Mouse (Mus musculus): Measurements from ENCODE around the gene Krtap10-4. TPM values are rescaled to one million over a fixed set of nuclear protein-coding genes. Genes with fewer than 3 reads are reported as not detected.
A peak's percentile ranks its signal among the peaks of the same experiment; 100 is the strongest.
"Not testable (repeated sequence)": the region's sequence is repeated elsewhere in the genome, so short reads cannot be mapped to it uniquely, and the experiment has no call there.

The Krtap10-4 gene
- polyA plus RNA-seq, 1 experiment from 2014 or later = not detected

- Histone ChIP-seq H3K4me2 (no peak overlapping the region), H3K9me3 (no peaks in the 10 kb centered on the region), H3K27ac (no peak overlapping the region), H3K9ac (no peak overlapping the region), H3K36me3 (replicated peaks) (no peaks in the 10 kb centered on the region), H3K27me3 (no peaks in the 10 kb centered on the region), H3K4me1 (no peaks in the 10 kb centered on the region), H3K4me3 (replicated peaks) (no peak overlapping the region)
- WGBS = 97% methylated on average over 4 of the region's 4 CpGs
- ATAC-seq (ENCODE audit: low FRiP score) = no peak
Observed at GRCm38 (mm10) chr10:77818523-77818922, 8.4 kb downstream of the Krtap10-4 start.

- Histone ChIP-seq H3K4me3 (replicated peaks) (no peak overlapping the region), H3K36me3 (replicated peaks) (no peaks in the 10 kb centered on the region), H3K9ac (no peak overlapping the region), H3K27me3 (no peaks in the 10 kb centered on the region), H3K27ac (no peak overlapping the region), H3K9me3 (no peaks in the 10 kb centered on the region), H3K4me1 (no peaks in the 10 kb centered on the region), H3K4me2 (no peak overlapping the region)
- 27% methylated on average over 5 of the region's 5 CpGs for WGBS
- ATAC-seq (ENCODE audit: low FRiP score) = no peak
Observed at GRCm38 (mm10) chr10:77815514-77815913, 11.4 kb downstream of the Krtap10-4 start.

- WGBS = 59% methylated on average over 4 of the region's 4 CpGs
- H3K36me3 ChIP-seq (replicated peaks) = no peaks in the 10 kb centered on the region
- no peak within 1 kb of the TSS for H3K27ac ChIP-seq
- peaks cover 6% of the 10 kb centered on the region; the same call in 1 of the 2 replicates for H3K9me3 ChIP-seq
- no peaks in the 10 kb centered on the region for H3K27me3 ChIP-seq
- ATAC-seq (ENCODE audit: low FRiP score) = no peak
- H3K4me1 ChIP-seq = no peaks in the 10 kb centered on the region
- no peak within 1 kb of the TSS for H3K4me2 ChIP-seq
- no peak within 1 kb of the TSS for H3K4me3 ChIP-seq (replicated peaks)
- H3K9ac ChIP-seq = no peak within 1 kb of the TSS
Observed at GRCm38 (mm10) chr10:77814382-77814781, 12.5 kb downstream of the Krtap10-4 start, which contains the start of gene Gm2696. Gene Gm2696, plus strand, starts transcription at chr10:77814682.

- H3K27me3 ChIP-seq = no peaks in the 10 kb centered on the region
- H3K4me1 ChIP-seq = no peaks in the 10 kb centered on the region
- no peak for ATAC-seq (ENCODE audit: low FRiP score)
- H3K27ac ChIP-seq = no peak within 1 kb of the TSS
- no peak within 1 kb of the TSS for H3K4me3 ChIP-seq (replicated peaks)
- H3K9ac ChIP-seq = no peak within 1 kb of the TSS
- 66% methylated on average over 5 of the region's 5 CpGs for WGBS
- H3K36me3 ChIP-seq (replicated peaks) = no peaks in the 10 kb centered on the region
- H3K4me2 ChIP-seq = no peak within 1 kb of the TSS
- peaks cover 6% of the 10 kb centered on the region; the same call in 1 of the 2 replicates for H3K9me3 ChIP-seq
Observed at GRCm38 (mm10) chr10:77811743-77812142, 15.2 kb downstream of the Krtap10-4 start, which contains the start of gene Gm9507. Gene Gm9507, minus strand, starts transcription at chr10:77811843.

GRCm38 (mm10) chr10:77804095-77804494 lies 22.8 kb downstream of the Krtap10-4 start:
- no peaks in the 10 kb centered on the region for H3K9me3 ChIP-seq
- H3K4me2 ChIP-seq = no peak overlapping the region
- ATAC-seq (ENCODE audit: low FRiP score) = no peak
- H3K4me1 ChIP-seq = 0 out of 2 replicates have a peak, but pooled peaks cover under 1% of the 10 kb centered on the region
- no peaks in the 10 kb centered on the region for H3K27me3 ChIP-seq
- H3K4me3 ChIP-seq (replicated peaks) = no peak overlapping the region
- 84% methylated on average over 3 of the region's 3 CpGs for WGBS
- H3K36me3 ChIP-seq (replicated peaks) = no peaks in the 10 kb centered on the region
- no peak overlapping the region for H3K9ac ChIP-seq
- H3K27ac ChIP-seq = no peak overlapping the region

- no peak for ATAC-seq (ENCODE audit: low FRiP score)
- H3K9ac ChIP-seq = no peak within 1 kb of the TSS
Observed at GRCm38 (mm10) chr10:77798921-77799508, 27.9 kb downstream of the Krtap10-4 start, which contains the start of gene Gm19668. Gene Gm19668, minus strand, starts transcription at chr10:77799133.

GRCm38 (mm10) chr10:77798164-77798920 lies 28.6 kb downstream of the Krtap10-4 start:
- Histone ChIP-seq H3K27ac (peak overlapping the region; percentile 70), H3K4me1 (peaks cover 16% of the 10 kb centered on the region; the same call in 1 of the 2 replicates)
- H3K27me3 ChIP-seq; H3K4me2 ChIP-seq; H3K36me3 ChIP-seq (replicated peaks); H3K4me3 ChIP-seq (replicated peaks); H3K9me3 ChIP-seq; ATAC-seq (ENCODE audit: low FRiP score); H3K9ac ChIP-seq: not testable (repeated sequence)
- 27% methylated on average over 3 of the region's 3 CpGs for WGBS

More at GRCm38 (mm10) chr10:77798921-77799508, 27.9 kb downstream of the Krtap10-4 start, which contains the start of gene Gm19668:
- Histone ChIP-seq H3K9me3 (no peaks in the 10 kb centered on the region), H3K4me2 (no peak within 1 kb of the TSS), H3K4me3 (replicated peaks) (no peak within 1 kb of the TSS), H3K27me3 (no peaks in the 10 kb centered on the region), H3K36me3 (replicated peaks) (no peaks in the 10 kb centered on the region), H3K27ac (peak within 1 kb of the TSS; percentile 70), H3K4me1 (peaks cover 16% of the 10 kb centered on the region; the same call in 1 of the 2 replicates)
- 71% methylated on average over 8 of the region's 8 CpGs for WGBS

- 6% methylated on average over 3 of the region's 3 CpGs for WGBS
- no peak overlapping the region for H3K4me2 ChIP-seq
- no peaks in the 10 kb centered on the region for H3K9me3 ChIP-seq
- no peaks in the 10 kb centered on the region for H3K36me3 ChIP-seq (replicated peaks)
- ATAC-seq (ENCODE audit: low FRiP score) = no peak
- peak overlapping the region; percentile 70; the same call in 1 of the 2 replicates for H3K27ac ChIP-seq
- no peaks in the 10 kb centered on the region for H3K27me3 ChIP-seq
- H3K4me3 ChIP-seq (replicated peaks) = no peak overlapping the region
- H3K9ac ChIP-seq = no peak overlapping the region
- H3K4me1 ChIP-seq = peaks cover 16% of the 10 kb centered on the region; the same call in 1 of the 2 replicates
Observed at GRCm38 (mm10) chr10:77797677-77798076, 29.2 kb downstream of the Krtap10-4 start.

- no peaks in the 10 kb centered on the region for H3K27me3 ChIP-seq
- no peak within 1 kb of the TSS for H3K9ac ChIP-seq
- 55% methylated on average over 2 of the region's 2 CpGs for WGBS
- no peaks in the 10 kb centered on the region for H3K36me3 ChIP-seq (replicated peaks)
- 0 out of 2 replicates have a peak within 1 kb of the TSS, but pooled peaks have one; percentile 36 for H3K27ac ChIP-seq
- H3K9me3 ChIP-seq = no peaks in the 10 kb centered on the region
- no peak for ATAC-seq (ENCODE audit: low FRiP score)
- H3K4me2 ChIP-seq = no peak within 1 kb of the TSS
- H3K4me3 ChIP-seq (replicated peaks) = no peak within 1 kb of the TSS
- peaks cover 16% of the 10 kb centered on the region; the same call in 1 of the 2 replicates for H3K4me1 ChIP-seq
Observed at GRCm38 (mm10) chr10:77794976-77795375, 31.9 kb downstream of the Krtap10-4 start, which contains the start of gene Gm9639. Gene Gm9639, minus strand, starts transcription at chr10:77795076.

GRCm38 (mm10) chr10:77788621-77789020 lies 38.3 kb downstream of the Krtap10-4 start:
- no peaks in the 10 kb centered on the region for H3K36me3 ChIP-seq (replicated peaks)
- no peak overlapping the region for H3K27ac ChIP-seq
- 90% methylated on average over 2 of the region's 2 CpGs for WGBS
- no peaks in the 10 kb centered on the region for H3K4me1 ChIP-seq
- no peak overlapping the region for H3K4me3 ChIP-seq (replicated peaks)
- no peak overlapping the region for H3K4me2 ChIP-seq
- no peaks in the 10 kb centered on the region for H3K27me3 ChIP-seq
- H3K9me3 ChIP-seq = no peaks in the 10 kb centered on the region
- no peak overlapping the region for H3K9ac ChIP-seq
- ATAC-seq (ENCODE audit: low FRiP score) = no peak

- H3K9ac ChIP-seq; H3K27me3 ChIP-seq; ATAC-seq (ENCODE audit: low FRiP score); H3K4me2 ChIP-seq; H3K4me1 ChIP-seq; H3K27ac ChIP-seq; H3K9me3 ChIP-seq; H3K4me3 ChIP-seq (replicated peaks); H3K36me3 ChIP-seq (replicated peaks): not testable (repeated sequence)
- WGBS = 43% methylated on average over 1 of the region's 1 CpGs
Observed at GRCm38 (mm10) chr10:77787876-77788275, 39.0 kb downstream of the Krtap10-4 start, which contains the start of gene Gm7137. Gene Gm7137, minus strand, starts transcription at chr10:77788200.

GRCm38 (mm10) chr10:77783396-77783795 lies 43.5 kb downstream of the Krtap10-4 start:
- H3K4me3 ChIP-seq (replicated peaks); H3K4me2 ChIP-seq; ATAC-seq (ENCODE audit: low FRiP score); H3K4me1 ChIP-seq; H3K27me3 ChIP-seq; H3K36me3 ChIP-seq (replicated peaks); H3K9ac ChIP-seq; H3K27ac ChIP-seq; H3K9me3 ChIP-seq: not testable (repeated sequence)
- 70% methylated on average over 3 of the region's 3 CpGs for WGBS
